Mouse (Mus musculus): Measurements from ENCODE around the gene Depdc1b.

- TF ChIP-seq TAL1 (IDR thresholded peaks at IDR 0.05; ENCODE audit: low read length): no peak
- no peak for TF ChIP-seq GATA1 (IDR thresholded peaks at IDR 0.05; ENCODE audit: low read length)
Observed at GRCm38 (mm10) chr13:108383051-108383450, 66.9 kb downstream of the Depdc1b start.

Data from erythroblast, embryonic 14.5 days (primary cell).